Mouse (Mus musculus) cerebellum, adult (tissue): Measurements from ENCODE around the gene Kcnj6.

Experiments
- ATAC-seq: cut with Nextera tagmentation; 2 replicates; pipeline ENCODE4 v1.9.2; 2017; ENCODE audit warnings: mild to moderate bottlenecking, moderate library complexity, mixed read lengths; ENCODE audit not compliant: insufficient number of reproducible peaks, low FRiP score, low TSS enrichment

The Kcnj6 gene

DNA sequence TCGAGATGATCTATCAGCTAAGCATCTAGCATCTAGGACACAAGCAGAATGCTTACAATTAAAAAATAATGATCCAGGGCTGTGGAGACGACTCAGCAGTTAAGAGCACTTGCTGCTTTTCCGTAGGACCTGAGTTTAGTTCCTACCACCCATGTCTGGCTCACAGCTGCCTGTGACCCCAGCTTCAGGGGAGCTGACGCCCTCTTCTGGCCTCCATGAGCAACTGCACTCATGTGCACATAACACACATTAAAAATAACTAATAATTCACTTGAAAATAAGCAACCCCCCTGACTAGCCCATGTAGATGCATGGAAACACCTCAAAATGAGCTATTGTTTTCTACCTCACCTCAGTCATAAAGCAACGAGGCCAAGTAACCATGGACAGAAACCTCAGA is 211.6 kb downstream of the Kcnj6 start:
- ATAC-seq: no peak

DNA sequence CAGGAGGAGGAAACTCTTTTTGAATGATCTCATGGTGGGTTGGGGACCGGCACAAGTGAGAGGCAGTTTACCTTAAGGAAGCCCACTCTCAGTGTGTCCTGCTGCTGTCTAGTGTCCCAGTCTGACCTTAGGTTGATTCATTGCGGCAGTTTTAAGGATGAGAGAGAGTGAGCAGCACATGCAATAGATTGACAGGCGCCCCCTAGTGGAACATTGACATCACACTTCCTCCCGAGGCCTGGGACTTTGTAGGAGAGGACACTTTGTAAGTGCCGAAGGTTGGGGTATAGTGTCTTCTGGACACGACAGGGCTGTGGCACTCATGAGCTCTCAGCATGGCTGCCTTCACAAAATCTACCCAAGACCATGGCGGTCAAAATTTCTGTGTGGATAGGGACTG is 213.8 kb downstream of the Kcnj6 start:
- ATAC-seq: no peak

DNA sequence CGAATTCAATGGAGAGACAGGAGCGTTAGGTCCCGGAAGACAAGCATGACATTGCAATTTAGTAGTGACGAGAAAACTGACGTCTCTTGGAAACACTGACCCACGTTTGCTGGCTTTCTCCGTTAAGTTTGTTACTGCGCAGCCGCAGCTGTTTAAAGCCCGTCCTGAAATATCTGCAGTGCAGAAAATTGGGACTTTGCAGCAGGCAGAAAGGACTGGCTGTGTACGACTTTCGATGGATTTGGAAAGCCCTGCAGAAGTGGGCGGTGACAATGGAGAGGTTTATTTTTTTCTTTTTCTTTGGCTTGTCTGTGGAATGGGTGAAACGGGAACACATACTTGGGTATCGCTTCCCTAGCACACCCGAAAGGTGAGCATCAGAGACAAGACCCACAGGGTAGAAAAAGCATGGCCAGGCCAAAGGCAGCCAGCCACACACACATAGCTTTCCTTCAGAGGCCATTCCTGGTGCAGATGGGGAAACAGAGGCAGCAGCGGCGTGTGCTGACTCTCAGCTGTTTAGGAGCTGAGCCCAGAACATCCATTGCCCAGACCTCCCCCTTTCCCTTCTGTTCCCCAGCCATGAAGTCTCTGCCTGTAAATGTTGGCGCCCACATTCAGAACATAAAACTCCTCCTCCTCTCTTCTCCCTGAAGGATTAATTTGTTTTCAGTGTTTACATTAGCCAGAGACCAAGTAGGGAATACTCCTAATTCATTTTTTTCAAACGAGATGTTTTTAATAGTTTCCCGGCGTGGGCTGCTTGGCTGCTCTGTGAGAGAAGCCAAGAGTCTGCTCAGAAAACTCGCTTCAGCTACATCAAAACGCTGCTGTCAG is 215.2 kb downstream of the Kcnj6 start:
- ATAC-seq: no peak

DNA sequence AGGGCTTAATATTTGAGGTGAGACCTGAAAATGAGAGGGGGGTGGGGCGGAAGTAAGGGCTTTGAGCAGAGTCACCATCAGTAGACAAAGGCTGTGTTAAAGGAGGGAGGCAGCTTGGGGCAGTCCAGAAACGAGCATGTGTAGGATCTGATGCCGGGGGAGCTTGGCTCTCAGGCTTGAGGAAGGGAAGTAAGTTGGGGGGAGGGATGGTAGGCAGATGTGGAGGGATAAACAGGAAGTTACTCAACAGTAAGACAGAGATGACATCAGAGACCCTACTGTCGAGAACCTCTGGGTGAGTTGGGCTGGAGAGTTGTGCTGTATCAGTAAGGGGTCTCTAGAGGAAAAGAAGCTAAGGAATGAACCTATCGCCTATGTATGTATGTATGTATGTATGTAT is 223.6 kb downstream of the Kcnj6 start:
- no peak for ATAC-seq

DNA sequence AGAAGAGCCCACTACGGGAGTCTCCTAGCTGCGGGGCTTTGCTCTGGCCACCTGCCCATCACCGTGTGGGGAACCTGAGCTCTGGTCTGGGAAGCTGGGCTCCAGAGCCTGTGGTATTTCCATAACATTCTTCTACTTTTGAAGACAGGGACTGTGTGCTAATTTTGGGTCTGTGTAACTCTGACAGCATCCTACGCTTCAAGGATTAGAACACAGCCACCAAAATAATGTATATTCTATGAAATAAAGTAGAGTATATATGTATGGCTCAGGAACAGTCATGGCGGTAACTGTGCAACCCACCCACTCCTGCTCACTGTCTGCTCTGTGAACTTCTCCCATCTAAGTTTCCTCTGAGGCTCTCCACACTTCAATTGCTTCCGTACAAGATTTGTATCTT is 229.9 kb downstream of the Kcnj6 start:
- no peak for ATAC-seq

DNA sequence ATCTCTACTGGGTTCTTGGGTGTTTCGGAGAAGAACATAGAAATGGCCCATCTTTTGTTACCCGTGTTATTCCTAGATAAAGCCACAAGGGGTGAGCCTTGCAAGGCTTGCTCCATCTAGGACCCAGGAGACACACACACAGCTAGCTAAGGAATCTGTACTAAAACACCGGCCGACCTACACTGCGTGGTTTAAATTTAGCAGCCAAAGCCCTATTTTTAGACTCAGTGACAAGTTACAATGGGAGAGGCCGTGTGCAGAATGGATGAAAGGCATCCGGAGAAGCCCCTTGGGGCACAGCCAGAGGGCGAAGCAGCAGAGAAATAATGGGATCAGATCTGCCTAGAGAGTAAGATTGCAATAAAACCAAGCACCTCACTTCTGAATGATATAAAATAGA is 232.4 kb downstream of the Kcnj6 start:
- peak; percentile 52; the same call in 1 of the 2 replicates for ATAC-seq

DNA sequence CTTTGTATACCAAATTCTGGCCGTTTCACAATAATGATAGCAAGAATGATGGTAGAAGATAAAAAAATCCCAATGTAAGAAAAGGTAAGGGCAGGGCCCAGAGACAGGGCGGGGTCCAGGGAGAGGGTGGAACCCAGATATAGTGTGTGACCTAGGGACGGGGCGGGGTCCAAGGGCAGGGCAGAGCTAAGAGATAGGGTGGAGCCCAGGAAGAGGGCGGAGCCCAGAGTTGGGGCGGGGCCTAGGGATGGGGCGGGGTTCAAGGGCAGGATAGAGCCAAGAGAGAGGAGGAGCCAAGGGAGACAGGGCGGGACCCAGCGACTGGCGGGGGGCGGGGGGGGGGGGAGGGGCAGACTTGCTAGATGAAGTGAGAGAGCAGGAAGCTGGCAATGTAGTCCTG is 236.8 kb downstream of the Kcnj6 start:
- no peak for ATAC-seq

DNA sequence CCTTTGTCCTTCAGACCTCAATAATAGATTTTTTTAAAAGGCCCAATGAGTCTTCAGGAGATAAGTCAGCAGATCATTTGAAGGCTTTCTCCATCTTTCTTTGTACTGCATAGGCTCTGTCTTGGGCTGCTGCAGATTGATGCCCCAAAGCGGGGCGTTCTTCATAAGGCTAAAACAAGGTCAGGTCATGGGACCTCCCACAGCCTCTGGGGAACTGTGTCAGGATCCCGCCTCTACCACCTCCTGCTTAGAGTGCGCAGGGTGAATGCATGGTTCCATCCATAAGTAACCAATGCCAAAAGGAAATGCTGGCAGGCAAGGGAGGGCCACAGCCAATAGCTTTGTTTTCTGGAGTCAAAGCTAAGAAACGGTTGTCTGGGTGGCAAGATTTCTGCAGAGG is 237.7 kb downstream of the Kcnj6 start:
- no peak for ATAC-seq

DNA sequence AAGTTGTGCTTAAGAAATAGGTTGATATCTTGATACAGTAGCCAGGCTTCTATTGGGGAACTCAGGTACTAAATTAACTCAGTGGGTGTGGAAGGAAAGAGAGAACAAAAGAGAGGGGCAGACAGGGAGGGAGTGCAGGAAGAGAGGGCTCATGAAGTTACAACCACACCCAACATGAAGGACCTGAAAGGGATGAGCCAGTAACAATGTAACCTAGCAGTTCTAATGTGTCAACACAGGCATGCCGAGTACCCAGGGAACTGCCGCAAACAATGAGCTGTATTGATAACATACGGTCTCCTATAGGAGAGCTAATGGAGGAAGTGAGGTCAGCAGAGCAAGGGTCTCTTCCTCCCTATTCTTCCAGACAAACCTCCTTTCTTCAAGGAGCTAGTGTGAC is 238.9 kb downstream of the Kcnj6 start:
- no peak for ATAC-seq

DNA sequence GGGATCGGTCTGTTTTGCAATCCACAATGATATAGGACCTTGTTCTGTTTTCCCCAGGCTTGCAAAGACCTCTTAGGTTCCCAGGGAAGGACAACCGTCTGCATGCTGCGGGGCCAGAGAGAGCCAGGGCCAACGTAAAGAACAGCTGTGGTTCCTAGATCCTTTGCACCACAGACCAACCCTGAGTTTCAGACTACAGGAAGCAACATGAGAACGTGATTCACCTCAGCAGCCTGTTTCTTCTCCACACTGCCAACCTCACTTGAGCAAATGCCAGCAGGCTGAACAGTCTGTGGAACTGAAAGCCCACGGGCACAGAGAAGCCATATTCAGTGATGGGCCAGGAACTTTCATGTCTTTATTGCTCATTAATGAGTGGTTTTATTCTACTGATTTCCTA is 241.1 kb downstream of the Kcnj6 start:
- ATAC-seq: no peak

DNA sequence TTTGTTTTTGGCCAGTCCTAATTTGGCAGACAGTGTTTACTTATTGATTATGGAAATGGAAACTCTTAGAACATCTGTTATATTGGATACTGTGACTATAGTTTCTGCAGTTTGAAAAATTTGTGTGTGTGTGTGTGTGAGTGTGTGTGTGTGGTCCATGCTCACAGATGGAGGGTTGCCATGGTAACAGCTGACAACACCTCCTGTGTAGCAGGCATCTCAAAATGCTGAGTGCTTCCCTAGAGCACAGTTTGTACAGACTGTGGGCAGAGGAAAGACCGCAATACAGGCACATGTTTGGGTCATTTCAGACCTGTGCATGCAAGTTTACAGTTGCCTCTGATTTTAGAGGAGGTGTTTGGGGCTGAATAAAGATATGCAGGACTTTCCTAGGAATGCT is 244.0 kb downstream of the Kcnj6 start:
- no peak for ATAC-seq

DNA sequence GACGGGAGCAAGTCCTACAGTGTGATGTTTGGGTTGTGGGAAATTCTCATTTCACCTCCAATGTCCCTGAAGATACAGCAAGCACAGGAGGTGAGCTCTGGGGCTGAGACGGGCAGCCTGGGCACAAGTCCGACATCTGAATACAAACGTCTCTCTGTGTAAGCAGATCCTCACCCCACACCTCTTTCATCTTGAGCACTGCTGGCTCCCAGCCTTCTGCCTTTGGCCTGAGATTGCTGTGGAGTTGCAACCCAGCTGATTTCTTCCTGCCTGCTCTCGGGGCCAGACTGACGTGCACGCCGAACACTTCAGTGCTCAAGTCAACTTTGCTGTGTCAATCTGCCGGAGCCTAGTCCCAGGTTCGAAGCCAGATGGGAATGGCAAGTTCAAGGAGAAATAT is 244.7 kb downstream of the Kcnj6 start:
- no peak for ATAC-seq

DNA sequence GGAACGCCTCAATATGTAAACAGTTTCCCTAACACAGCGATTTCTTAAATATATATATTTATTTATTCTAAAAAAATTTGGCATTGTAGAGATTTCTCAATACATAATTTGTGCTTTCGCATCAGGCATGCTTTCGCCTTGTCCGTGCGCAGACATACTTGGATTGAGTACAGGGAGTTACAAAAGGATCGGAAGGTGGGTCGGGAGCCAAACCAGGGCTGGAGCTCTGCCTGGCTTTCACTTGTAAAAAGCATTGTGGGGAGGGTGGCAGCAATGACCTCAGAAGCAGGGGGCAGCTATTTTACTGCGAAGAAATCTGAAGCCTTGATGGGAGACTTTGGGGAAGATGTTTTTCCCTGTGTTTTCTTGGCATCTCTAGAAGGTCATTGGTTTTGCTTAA is 252.5 kb downstream of the Kcnj6 start:
- ATAC-seq: no peak

DNA sequence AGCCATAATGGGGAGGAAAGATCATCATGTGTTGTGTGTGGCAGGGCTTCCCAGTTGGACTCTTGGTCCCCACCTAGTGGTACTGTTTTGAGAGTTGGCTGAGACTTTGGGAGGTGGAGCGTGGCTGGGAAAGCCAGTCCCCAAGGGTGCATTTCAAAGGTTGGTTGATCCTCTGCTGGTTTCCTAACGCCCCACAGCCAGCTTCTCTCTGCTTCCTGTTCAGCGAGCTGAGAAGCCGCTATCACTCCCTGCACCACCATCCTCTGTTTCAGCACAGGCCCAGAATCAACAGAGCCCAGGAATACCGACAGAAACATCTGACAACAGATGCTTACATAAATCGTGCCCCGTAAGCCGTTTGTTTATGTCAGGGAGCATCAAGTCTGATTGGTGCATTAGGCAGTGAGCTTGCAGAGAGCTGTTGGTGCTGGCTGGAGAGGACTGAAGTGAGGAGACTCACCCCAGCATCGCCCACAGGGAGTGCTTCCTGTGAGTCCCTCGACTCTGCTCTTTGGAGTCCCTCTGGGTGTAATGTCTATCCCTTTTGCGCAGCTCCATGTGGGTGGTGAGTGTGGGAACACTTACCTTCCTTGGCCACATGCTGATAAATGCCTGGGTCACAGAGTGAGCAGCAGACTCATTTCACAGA is 253.5 kb downstream of the Kcnj6 start:
- ATAC-seq: peak; percentile 68

DNA sequence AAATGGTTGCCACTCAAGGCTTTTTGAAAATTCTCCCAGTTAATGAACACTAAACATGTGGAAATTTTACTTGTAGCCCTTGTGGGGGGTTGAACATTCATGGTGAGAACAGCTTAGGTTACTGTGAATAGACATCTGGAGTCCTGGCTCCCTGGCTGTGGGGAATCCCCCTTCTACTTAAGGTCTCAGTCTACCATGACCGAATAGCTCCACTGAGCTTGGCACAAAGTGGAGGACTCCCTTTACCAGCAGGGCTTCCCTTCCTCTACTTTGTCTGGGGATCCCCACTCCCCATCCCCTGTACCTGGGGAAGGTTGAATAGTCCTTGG is 260.2 kb downstream of the Kcnj6 start:
- no peak for ATAC-seq

DNA sequence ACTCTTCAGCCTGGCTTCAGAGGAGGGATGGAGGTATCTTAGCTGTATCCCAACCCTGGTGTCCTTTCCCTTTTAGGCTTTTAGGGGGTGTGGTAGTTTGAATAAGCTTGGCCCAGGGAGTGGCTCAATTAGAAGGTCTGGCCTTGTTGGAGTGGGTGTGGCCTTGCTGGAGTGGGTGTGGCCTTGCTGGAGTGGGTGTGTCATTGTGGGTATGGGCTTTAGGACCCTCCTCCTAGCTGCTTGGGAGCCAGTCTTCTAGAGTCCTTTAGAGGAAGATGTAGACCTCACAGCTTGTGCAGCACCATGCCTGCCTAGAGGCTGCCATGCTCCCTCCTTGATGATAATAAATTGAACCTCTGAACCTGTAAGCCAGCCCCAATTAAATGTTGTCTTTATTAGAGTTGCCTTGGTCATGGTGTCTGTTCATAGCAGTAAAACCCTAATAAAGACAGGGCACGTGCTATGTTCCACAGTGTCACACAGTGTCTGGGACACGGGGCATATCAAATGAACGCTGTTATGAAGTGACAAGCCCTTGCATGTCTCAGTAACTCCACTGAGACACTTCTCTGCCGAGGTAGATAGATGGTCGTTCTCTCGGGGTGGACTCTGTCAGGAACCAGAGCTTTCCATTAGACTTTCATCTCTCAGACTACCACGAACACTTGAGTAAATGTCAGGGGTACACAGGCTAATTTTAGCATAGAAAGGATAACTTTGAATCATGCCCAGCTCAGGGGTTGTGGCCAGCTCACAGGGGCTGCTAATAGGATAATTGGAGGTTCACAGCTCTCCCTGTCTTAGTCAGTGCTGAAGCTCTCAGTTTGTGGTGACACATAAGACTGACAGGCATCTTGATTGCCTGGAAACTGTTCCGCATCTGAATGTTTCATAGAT is 260.8 kb downstream of the Kcnj6 start:
- no peak for ATAC-seq

DNA sequence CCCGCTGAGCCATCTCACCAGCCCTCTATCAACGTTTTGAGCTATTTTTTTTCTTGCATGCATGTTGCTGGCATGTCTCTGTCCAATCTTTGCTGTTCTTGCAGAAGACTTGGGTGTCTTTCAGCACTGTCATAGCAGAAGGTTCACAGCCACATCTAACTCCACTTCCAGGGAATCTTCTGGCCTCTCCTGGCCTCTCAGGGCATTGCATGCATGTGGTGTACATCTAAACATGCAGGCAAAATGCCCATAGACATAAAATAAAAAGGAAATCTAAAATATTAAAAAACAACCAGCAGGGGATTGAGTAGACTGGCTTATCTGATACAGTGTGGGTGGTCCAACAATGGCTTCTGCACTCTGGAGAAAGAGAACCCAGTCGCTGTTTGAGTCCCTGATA is 262.0 kb downstream of the Kcnj6 start:
- ATAC-seq: no peak

DNA sequence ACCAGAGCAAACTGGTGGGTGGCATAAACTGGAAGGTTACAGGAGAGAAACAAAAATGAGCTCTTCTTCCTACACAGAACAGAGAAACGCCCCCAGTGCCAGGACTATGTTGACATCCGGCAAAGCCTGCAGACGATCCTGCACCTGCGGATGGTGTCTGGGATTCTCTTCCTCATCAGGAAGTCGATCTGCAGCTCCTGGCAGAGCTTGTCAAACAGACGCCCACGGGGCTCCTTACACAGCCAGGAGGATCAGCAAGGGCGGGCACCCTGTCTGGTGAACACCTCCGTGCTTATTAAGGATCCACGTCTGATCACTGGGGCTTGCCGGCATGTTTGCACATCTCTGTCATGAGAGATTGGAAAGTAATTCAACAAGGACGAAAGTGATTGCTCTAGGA is 266.5 kb downstream of the Kcnj6 start:
- ATAC-seq: no peak

DNA sequence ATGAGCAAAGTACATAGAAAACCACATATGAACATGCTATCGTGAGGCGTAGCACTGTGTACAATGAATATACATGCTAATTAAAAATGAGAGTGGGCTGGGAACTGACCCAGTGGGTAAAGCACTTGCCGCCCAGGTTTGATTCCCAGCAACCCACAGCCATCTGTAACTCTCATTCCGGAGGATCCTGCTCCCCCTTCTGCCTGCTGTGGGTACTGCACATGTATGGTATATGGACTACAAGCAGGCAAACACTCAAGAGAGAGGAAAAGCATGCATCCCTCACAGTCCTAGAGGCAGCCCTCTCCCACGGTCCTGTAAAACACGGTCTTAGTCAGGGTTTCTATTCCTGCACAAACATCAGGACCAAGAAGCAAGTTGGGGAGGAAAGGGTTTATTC is 268.3 kb downstream of the Kcnj6 start:
- no peak for ATAC-seq

DNA sequence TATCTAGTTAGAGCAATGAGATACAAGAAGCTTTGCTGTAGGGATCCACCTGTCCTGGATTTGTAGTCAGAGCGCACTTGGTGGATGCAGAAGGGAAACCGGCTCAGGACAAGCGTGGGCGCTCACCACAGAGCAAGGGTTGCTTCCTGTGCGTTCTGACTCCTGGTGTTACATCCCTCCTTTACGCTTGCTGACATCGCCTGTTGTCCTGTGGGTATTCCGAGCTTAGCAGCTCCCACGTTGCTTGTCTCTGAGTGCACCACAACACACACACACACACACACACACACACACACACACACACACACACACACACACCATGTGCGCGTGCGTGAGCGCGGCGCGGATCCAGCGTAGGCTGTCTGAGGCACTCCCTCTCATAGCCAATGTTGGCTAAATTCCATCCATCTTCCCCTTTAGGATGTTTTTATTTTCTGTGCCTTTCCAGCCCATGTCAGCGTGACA is 272.7 kb downstream of the Kcnj6 start:
- ATAC-seq: peak; percentile 29

DNA sequence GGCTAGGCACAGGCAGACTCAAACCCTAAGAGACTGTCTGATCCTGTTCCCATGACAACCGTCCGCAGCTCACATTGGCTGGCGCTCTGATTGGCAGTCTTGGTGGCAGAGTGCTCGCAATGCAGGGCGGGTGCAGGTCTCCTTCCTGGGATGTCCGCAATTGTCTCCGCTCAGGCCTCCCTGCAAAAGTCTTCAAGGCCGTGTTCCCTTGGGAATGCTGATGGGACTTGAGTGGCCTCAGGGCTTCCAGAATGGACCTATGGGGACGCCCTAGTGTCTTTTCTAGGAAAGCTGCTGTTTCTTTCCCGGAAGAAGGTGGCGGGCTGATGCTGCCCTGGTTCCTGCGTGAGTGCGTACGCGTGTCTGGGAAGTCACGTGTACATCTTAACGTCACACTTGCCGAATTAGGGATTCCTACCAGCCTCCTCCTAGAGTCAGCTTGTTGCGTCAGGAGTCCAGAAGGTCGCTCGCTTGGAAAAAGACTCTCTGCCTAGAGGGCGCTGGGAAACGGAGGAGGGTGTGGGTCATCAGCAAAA is 273.4 kb downstream of the Kcnj6 start:
- peak; percentile 93 for ATAC-seq
